Mouse (Mus musculus): Measurements from ENCODE around the gene Cd33.

Cd33 gene

GRCm38 (mm10) chr7:43525313-43525712, 18.9 kb downstream of the Cd33 start:
- in situ Hi-C loops (cut with MboI; ENCODE audit: unreplicated experiment in 2 of 2), result loop anchor here in 1 of 2 experiments (5.0 kb wide), 1 partner anchor 52 kb away; the partner anchor contains the start of gene Zfp719

GRCm38 (mm10) chr7:43522776-43523175, 21.5 kb downstream of the Cd33 start:
- in situ Hi-C loops (cut with MboI; ENCODE audit: unreplicated experiment in 2 of 2), result loop anchor here (5.0 kb wide), 2 partner anchors 60 to 150 kb away; partner anchors contain the start of gene Ctu1 (in 2 of the 2)

DNA sequence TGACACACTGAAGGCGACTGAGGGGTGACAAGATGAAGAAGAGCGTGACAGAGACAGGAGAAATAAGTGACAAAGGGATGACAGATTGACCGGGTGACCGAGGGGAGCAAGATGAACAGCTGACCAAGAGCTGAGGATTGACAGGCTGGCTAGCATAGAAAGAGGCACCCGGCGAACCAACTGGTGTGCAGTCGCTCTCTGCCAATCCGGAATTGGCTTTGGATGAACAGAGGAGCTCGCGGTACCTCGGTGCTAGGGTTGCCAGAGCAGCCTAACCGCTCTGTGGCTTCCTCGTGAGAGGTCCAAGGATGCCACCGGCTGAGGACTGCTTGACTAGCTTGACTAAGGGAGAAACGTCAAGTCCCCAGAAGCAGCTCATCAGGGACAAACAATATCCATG, 25.9 kb downstream of the Cd33 start:
- in situ Hi-C loops (cut with MboI; ENCODE audit: unreplicated experiment in 2 of 2), result no loop called here

DNA sequence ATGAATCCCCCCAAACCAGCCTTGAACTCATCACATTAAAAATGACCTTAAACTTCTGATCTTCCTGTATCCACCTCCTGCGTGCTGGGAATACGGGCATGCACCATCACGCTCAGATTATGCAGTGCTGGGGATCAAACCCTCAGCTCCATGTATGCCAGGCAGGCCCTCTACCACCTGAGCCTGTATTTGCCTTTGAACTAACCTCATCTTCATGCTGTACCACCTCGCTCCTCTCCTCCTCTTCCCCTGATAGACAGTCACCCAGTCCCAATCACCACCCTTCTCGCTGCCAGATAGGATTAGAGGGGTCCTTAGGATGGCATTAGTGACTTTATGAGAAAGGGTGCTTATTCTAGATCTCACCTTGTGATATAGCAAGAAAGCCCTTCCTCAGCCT, 29.2 kb downstream of the Cd33 start:
- in situ Hi-C loops (cut with MboI; ENCODE audit: unreplicated experiment in 2 of 2), result no loop called here

- in situ Hi-C loops (cut with MboI; ENCODE audit: unreplicated experiment in 2 of 2), result no loop called here
Observed at GRCm38 (mm10) chr7:43512519-43512918, 31.7 kb downstream of the Cd33 start.

- in situ Hi-C loops (cut with MboI; ENCODE audit: unreplicated experiment in 2 of 2), result no loop called here
Observed at GRCm38 (mm10) chr7:43511707-43512478, 32.3 kb downstream of the Cd33 start.

- in situ Hi-C loops (cut with MboI; ENCODE audit: unreplicated experiment in 2 of 2), result no loop called here
Observed at GRCm38 (mm10) chr7:43495343-43496021, 48.7 kb downstream of the Cd33 start.

DNA sequence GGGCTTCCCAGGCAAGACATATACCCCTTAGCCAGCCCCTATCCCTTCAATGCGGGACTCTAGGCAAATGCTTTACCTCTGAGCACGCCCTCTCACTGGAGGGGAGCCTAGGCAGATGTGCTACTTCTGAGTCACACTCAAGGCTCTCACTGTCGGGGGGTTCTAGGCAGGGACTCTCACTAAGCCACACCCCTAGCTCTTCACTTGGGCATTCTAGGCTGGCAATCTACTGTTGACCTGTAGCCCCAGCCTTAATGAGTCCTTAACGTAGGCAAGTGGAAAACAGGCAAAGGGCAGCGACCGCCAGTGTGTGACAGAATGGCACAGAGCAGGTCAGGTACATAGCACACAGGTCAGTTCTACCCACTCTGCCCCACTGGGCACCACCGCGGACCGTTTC, 53.4 kb downstream of the Cd33 start:
- in situ Hi-C loops (cut with MboI; ENCODE audit: unreplicated experiment in 2 of 2), result no loop called here

DNA sequence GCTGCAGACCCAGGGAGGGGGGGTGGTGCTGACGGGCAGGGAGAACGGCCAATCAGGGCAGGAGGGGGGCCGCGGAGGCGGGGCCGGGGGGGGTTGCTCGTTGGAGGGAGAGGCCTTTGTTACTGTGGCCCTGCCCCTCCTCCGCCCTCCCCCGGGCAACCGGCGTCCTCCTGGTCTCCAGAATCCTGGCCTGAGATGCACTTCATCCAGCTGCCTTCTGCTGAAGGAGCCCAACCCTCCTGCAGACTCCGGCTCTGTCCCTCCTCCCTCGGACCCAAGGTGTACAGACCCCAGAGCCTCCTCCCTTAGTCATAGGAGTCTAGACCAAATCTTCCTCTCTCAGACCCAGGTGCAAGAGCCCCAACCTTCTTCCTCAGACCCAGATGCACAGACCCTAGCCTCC, 54.0 kb downstream of the Cd33 start:
- in situ Hi-C loops (cut with MboI; ENCODE audit: unreplicated experiment in 2 of 2), result no loop called here

DNA sequence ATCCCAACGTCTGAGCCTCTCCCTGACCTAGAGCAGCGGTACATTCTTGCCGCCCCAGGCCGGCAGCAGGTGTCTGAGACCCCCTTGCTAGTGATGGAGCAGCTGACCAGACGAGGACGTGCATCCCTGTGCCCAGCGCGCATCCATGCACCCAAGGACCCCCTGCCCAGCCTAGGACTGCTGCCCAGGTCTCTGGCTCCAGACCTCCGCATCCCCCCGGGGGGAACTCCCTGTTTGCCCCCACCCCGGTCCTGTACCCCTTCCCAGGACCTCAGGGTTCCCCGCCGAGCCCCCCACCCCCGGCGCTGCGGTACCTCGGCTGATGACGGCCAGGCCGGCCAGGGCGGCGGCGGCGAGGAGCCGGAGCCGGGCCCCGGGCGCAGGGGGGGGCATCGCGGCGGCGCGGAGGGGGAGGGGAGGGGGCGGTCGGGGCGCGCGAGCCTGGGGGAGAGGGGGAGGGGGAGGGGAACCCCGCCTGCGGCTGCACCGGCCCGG, 54.5 kb downstream of the Cd33 start, which contains the start of gene Iglon5:
TSS of gene Iglon5 (minus strand) at position 445 of the 495 bp plus-strand sequence.
- in situ Hi-C loops (cut with MboI; ENCODE audit: unreplicated experiment in 2 of 2), result no loop called here

- in situ Hi-C loops (cut with MboI; ENCODE audit: unreplicated experiment in 2 of 2), result no loop called here
Observed at GRCm38 (mm10) chr7:43488646-43489045, 55.6 kb downstream of the Cd33 start.

DNA sequence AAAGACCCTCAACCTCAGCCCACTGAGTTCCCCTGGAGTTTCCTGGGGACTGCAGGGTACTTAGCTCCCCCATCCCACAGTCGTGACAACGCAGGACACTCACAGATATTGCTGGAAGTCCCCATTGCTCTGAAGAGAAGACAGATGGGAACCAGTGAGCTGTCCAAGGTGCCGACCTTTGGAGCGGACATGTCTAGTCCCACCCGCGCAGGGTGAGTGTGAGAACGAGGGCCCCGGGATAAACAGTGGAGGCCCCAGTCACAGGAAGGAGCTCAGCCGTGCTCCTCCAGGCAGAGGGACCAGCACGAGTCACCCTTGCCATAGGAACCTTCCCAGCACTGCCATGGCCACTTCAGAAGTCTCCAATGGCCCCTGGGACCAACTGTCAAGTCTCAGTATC, 61.0 kb downstream of the Cd33 start:
- in situ Hi-C loops (cut with MboI; ENCODE audit: unreplicated experiment in 2 of 2), result no loop called here

DNA sequence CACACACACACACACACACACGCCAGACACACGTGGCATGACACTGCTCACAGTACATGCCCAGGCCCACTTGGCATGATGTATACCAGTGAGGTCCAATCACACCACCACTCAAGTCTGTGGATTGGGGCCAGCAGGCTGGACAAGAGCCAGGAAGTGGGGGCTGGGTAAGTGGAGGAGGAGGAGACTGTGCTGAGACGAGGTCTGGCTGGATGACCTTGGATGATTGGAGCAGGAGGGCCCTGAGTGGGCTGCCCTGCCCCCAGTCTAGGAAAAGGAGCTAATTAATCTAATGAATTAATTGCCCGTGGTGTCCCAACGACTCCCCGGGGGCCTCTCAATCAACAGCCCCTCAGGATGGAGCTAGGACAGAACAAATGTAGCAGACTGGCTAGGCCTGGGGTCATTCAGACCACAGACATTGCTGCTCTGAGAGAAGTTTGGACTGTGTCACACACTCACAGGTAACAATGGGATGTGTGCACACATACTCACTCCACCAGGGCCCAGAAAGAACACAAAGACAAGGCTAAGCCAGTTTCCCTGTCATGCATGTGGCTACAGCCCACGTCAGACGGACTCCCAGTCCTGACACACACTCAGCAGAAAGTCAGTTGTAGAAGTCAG, 62.0 kb downstream of the Cd33 start:
- in situ Hi-C loops (cut with MboI; ENCODE audit: unreplicated experiment in 2 of 2), result no loop called here

GRCm38 (mm10) chr7:43481191-43481590, 63.0 kb downstream of the Cd33 start:
- in situ Hi-C loops (cut with MboI; ENCODE audit: unreplicated experiment in 2 of 2), result no loop called here

- in situ Hi-C loops (cut with MboI; ENCODE audit: unreplicated experiment in 2 of 2), result loop anchor here (5.0 kb wide), 2 partner anchors 181 to 196 kb away; partner anchors contain the start of gene Ctu1 (in 1 of the 2)
Observed at GRCm38 (mm10) chr7:43476376-43476775, 67.9 kb downstream of the Cd33 start.

DNA sequence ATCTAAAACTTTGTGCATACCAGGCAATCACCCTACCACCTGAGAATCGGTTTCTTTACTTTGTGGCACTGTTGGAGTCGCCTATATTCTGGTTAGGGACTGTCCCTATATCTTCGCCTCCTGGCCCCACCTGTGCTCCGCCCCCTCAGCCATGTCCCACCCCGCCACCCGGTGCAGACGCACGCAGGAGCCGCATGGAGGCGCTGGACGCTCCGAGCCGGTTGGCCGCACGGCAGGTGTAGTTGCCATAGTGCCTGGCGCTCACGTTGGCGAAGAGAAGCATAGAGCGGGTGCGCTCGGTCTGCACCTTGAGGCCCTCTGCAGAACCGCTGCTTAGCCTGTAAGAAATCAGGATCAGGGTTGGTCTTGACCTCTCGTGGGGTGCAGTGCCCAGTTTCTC, 68.5 kb downstream of the Cd33 start:
- in situ Hi-C loops (cut with MboI; ENCODE audit: unreplicated experiment in 2 of 2), result loop anchor here (5.0 kb wide), 2 partner anchors 182 to 197 kb away; partner anchors contain the start of gene Ctu1 (in 1 of the 2)
